In the genomic region with DNA sequence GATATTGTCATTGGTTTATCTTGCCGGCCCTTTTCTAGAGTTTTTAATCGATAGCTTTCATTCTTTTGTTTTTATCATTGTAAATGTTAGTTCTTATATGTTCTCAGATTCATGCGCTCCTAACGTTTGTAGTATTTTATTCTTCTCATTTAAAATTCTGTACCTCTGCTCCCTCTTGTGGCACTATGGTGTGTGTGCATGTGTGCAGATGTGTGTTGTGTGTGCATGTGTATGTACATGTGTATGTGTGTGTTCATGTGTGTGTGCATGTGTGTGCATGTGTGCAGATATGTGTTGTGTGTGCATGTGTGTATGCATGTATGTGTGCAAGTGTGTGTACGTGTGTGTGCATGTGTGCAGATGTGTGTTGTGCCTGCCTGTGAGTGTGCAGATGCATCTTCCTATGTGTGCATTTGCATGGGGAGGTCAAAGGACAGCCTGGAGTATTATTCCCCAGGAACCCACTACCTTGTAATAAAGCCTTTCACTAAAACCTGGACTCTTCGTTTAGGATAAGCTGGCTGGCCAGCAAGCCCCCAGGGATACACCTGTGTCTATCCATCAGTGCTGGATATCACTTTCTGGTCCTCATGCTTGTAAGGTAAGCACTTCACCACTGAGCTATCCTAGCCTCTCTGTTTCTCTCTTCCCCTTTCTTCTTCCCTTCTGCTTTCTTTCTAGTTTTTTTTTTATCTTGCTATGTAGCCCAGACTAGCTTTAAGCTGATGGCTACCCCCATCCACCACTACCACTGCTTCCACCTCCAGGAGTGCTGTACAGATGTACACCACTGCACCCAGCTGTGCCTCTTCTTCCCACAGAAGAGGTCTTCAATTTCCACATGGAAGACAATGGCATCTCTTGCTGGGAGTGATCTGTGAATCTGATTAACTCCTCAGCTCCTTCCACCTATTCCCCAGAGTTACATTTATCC, we compare ENCODE assay signal across 11 mouse cellular contexts. TPM values are rescaled to one million over a fixed set of nuclear protein-coding genes. Genes with fewer than 3 reads are reported as not detected.
DNase-seq lines count a peak whose midpoint lies in the region; ATAC-seq and TF ChIP-seq lines count a peak whose summit lies in the region.
"Had no signal": no experiment of that assay in that cellular context is flagged by ENCODE, and none has a peak within 500 bp of the region (broad histone marks: within the 10 kb centered on the region; RNA-seq: fewer than 3 reads in every experiment).

No protein-coding gene starts in this region.

- WGBS in hindbrain, embryonic 11.5 days: 77% methylated on average over 6 of the region's 6 CpGs
- 73% methylated on average over 6 of the region's 6 CpGs for WGBS in hindbrain, embryonic 12.5 days
- WGBS in lung, postnatal 0 days: 66% methylated on average over 6 of the region's 6 CpGs

- peak; percentile 73 for TF ChIP-seq CTCF in lung, postnatal 0 days (IDR thresholded peaks at IDR 0.05)
- peak; percentile 76 for TF ChIP-seq CTCF in G1E (IDR thresholded peaks at IDR 0.05; ENCODE audit: low read depth, low read length)

- H3K36me3 ChIP-seq in hindbrain, embryonic 11.5 days (ENCODE audit: control insufficient read depth, insufficient read depth, low read length): no peaks in the 10 kb centered on the region
- H3K36me3 ChIP-seq in hindbrain, embryonic 12.5 days: no peaks in the 10 kb centered on the region
- H3K36me3 ChIP-seq in lung, postnatal 0 days (ENCODE audit: insufficient read depth, low read length): no peaks in the 10 kb centered on the region
- H3K36me3 ChIP-seq in G1E (replicated peaks): peaks cover 17% of the 10 kb centered on the region
- H3K36me3 ChIP-seq: limb, embryonic 15.5 days had no signal

- ATAC-seq in hindbrain, embryonic 11.5 days (ENCODE audit: low FRiP score): no peak
- no peak for ATAC-seq in hindbrain, embryonic 12.5 days (ENCODE audit: low FRiP score)
- ATAC-seq in lung, postnatal 0 days: no peak
- ATAC-seq in G1E (ENCODE audit: extremely low read depth, insufficient number of reproducible peaks, low FRiP score, poor library complexity, severe bottlenecking): no peak
- 0 out of 2 replicates have a peak, but pooled peaks have one; percentile 14 for ATAC-seq in megakaryocyte progenitor cell, adult 5-6 weeks (replicated peaks; ENCODE audit: poor library complexity)

- H3K9ac ChIP-seq in hindbrain, embryonic 11.5 days (ENCODE audit: low read depth, low read length): no peak overlapping the region
- H3K9ac ChIP-seq in hindbrain, embryonic 12.5 days: no peak overlapping the region
- no peak overlapping the region for H3K9ac ChIP-seq in lung, postnatal 0 days (replicated peaks; ENCODE audit: low read depth)
- H3K9ac ChIP-seq: limb, embryonic 15.5 days had no signal

- no peak for TF ChIP-seq EP300 in lung, postnatal 0 days (IDR thresholded peaks at IDR 0.05)

- no peaks in the 10 kb centered on the region for H3K9me3 ChIP-seq in hindbrain, embryonic 11.5 days (ENCODE audit: control insufficient read depth, low read length)
- H3K9me3 ChIP-seq in hindbrain, embryonic 12.5 days (replicated peaks): no peaks in the 10 kb centered on the region
- no peaks in the 10 kb centered on the region for H3K9me3 ChIP-seq in lung, postnatal 0 days (ENCODE audit: low read length)
- H3K9me3 ChIP-seq in G1E (replicated peaks): no peaks in the 10 kb centered on the region
- H3K9me3 ChIP-seq: limb, embryonic 15.5 days had no signal

- H3K4me2 ChIP-seq in hindbrain, embryonic 11.5 days (replicated peaks; ENCODE audit: low read depth, low read length): no peak overlapping the region
- H3K4me2 ChIP-seq in hindbrain, embryonic 12.5 days (replicated peaks): no peak overlapping the region
- H3K4me2 ChIP-seq in lung, postnatal 0 days (replicated peaks; ENCODE audit: low read depth, low read length): no peak overlapping the region
- H3K4me2 ChIP-seq: limb, embryonic 15.5 days had no signal

- no peak overlapping the region for H3K4me3 ChIP-seq in hindbrain, embryonic 11.5 days (ENCODE audit: low read depth, low read length)
- H3K4me3 ChIP-seq in hindbrain, embryonic 12.5 days: no peak overlapping the region
- no peak overlapping the region for H3K4me3 ChIP-seq in lung, postnatal 0 days (ENCODE audit: low read depth, low read length)
- no peak overlapping the region; the same call in 1 of the 2 replicates for H3K4me3 ChIP-seq in G1E (ENCODE audit: low read depth, low read length)
- H3K4me3 ChIP-seq: limb, embryonic 15.5 days had no signal

- H3K4me1 ChIP-seq in hindbrain, embryonic 11.5 days (replicated peaks; ENCODE audit: control insufficient read depth, insufficient read depth, low read length): no peaks in the 10 kb centered on the region
- H3K4me1 ChIP-seq in hindbrain, embryonic 12.5 days: 0 out of 2 replicates have a peak, but pooled peaks cover 2% of the 10 kb centered on the region
- no peaks in the 10 kb centered on the region; the same call in 1 of the 2 replicates for H3K4me1 ChIP-seq in lung, postnatal 0 days (ENCODE audit: insufficient read depth, low read depth, low read length)
- H3K4me1 ChIP-seq in G1E (ENCODE audit: insufficient read depth, low read depth, low read length): peaks cover 71% of the 10 kb centered on the region

- peak; percentile 16 for DNase-seq in hindbrain, embryonic 11.5 days (ENCODE audit: low spot score)
- DNase-seq in lung, postnatal 0 days (ENCODE audit: low spot score): no peak
- no peak for DNase-seq in lung, postnatal 14 days
- no peak for DNase-seq in G1E (ENCODE audit: low spot score)
- DNase-seq in right cerebral cortex, postnatal 25 days: no peak
- no peak for DNase-seq in thymus, adult 18-20 months
- DNase-seq: kidney, postnatal 14 days; thymus, postnatal 36 days had no signal

- no peak overlapping the region for H3K27ac ChIP-seq in hindbrain, embryonic 11.5 days (ENCODE audit: low read depth, low read length)
- no peak overlapping the region for H3K27ac ChIP-seq in hindbrain, embryonic 12.5 days
- H3K27ac ChIP-seq in lung, postnatal 0 days (ENCODE audit: low read length): no peak overlapping the region
- H3K27ac ChIP-seq: limb, embryonic 15.5 days had no signal

- H3K27me3 ChIP-seq in hindbrain, embryonic 11.5 days (ENCODE audit: control insufficient read depth, insufficient read depth, low read length): peaks cover 4% of the 10 kb centered on the region; the same call in 1 of the 2 replicates
- peaks cover 15% of the 10 kb centered on the region for H3K27me3 ChIP-seq in hindbrain, embryonic 12.5 days
- no peaks in the 10 kb centered on the region for H3K27me3 ChIP-seq in lung, postnatal 0 days (replicated peaks; ENCODE audit: insufficient read depth, low read length)
- no peaks in the 10 kb centered on the region for H3K27me3 ChIP-seq in G1E (ENCODE audit: insufficient read depth, low read length)
- H3K27me3 ChIP-seq: limb, embryonic 15.5 days had no signal

RNA-seq across cellular contexts. Expression of a gene that starts 2.1 kb away (rescaled TPM):
- polyA plus RNA-seq in hindbrain, embryonic 11.5 days (2014; fragmentation: Nextera tagmentation; extraction: Ambion mirVana): 11.4 and 13.4 TPM in 2 replicates
- polyA plus RNA-seq in hindbrain, embryonic 12.5 days (2016; fragmentation: Nextera tagmentation; extraction: Ambion mirVana): 14.6 and 15.8 TPM in 2 replicates
- 3.3 and 3.7 TPM in 2 replicates for polyA plus RNA-seq in lung, postnatal 0 days (2015; fragmentation: Nextera tagmentation; extraction: Ambion mirVana)
- total RNA-seq in G1E (2014; fragmentation: Nextera tagmentation) (35.2 and 42.3 TPM in 2 replicates), G1E (2017) (66.8 and 71.3 TPM in 2 replicates)
- polyA plus RNA-seq in G1E (2012): 23.7 and 27.6 TPM in 2 replicates
- 13.2 and 13.4 TPM in 2 replicates for total RNA-seq in megakaryocyte progenitor cell, adult 5-6 weeks (2015)
- total RNA-seq in megakaryocyte progenitor cell, adult 5-6 weeks (2017): 19.6 and 29.4 TPM in 2 replicates

RNA-seq across cellular contexts. Expression of a gene that starts 48.3 kb away (rescaled TPM):
- polyA plus RNA-seq in hindbrain, embryonic 11.5 days (2014; fragmentation: Nextera tagmentation; extraction: Ambion mirVana): 71.6 and 72.1 TPM in 2 replicates
- 61.5 and 71.8 TPM in 2 replicates for polyA plus RNA-seq in hindbrain, embryonic 12.5 days (2016; fragmentation: Nextera tagmentation; extraction: Ambion mirVana)
- polyA plus RNA-seq in lung, postnatal 0 days (2015; fragmentation: Nextera tagmentation; extraction: Ambion mirVana): 65.4 and 69.8 TPM in 2 replicates
- total RNA-seq in G1E (2014; fragmentation: Nextera tagmentation) (18.6 and 40.6 TPM in 2 replicates), G1E (2017) (49.5 and 51.6 TPM in 2 replicates)
- 6.1 and 8.3 TPM in 2 replicates for polyA plus RNA-seq in G1E (2012)
- 27.1 and 40.3 TPM in 2 replicates for total RNA-seq in megakaryocyte progenitor cell, adult 5-6 weeks (2015)
- total RNA-seq in megakaryocyte progenitor cell, adult 5-6 weeks (2017): 79.9 and 81.4 TPM in 2 replicates
